Mouse (Mus musculus): ENCODE data around the gene Arhgap27. TPM values are rescaled to one million over a fixed set of nuclear protein-coding genes. Genes with fewer than 3 reads are reported as not detected.
"Not testable (repeated sequence)": the region's sequence is repeated elsewhere in the genome, so short reads cannot be mapped to it uniquely, and the experiment has no call there.

The Arhgap27 gene
- polyA plus RNA-seq, 1 experiment, result 61.0 TPM

DNA sequence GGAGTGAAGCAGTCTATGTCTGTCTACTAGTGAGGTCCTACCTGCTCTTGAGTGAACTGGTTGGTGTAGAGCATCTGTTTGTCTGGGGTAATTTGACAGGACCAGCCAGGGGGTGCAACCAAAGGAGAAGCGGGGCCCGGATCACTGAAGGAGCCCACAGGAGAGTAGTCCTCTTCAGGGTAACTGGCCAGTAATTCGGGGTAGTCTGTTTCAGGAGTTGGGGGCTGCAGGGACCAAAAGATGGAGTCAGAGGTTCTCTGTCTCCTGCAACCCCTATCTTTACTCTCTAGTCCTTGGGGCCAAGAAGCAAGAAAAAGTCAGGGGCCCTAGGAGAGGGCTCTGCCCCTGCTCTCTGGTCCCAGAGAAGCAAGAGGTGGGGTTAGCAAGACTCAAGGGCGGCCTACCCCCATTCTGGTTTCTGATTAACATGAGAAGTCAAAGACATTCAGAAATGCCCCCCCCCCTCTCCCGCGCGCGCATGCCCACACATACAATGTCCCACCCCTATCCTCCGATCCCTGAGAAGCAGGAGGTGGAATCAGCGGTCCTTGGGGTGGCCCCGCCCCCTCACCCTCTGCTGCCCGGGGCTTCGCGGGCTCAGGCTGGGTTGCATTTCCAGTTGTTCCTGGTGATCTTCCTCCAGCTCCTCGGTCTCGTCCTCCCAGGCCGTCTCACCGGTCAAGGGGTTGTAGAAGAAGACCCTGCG lies 23.9 kb downstream of the Arhgap27 start:
- DNase-seq (ENCODE audit: low read depth, low spot score), result no peak
- WGBS, result 22% methylated on average over 19 of the region's 19 CpGs

DNA sequence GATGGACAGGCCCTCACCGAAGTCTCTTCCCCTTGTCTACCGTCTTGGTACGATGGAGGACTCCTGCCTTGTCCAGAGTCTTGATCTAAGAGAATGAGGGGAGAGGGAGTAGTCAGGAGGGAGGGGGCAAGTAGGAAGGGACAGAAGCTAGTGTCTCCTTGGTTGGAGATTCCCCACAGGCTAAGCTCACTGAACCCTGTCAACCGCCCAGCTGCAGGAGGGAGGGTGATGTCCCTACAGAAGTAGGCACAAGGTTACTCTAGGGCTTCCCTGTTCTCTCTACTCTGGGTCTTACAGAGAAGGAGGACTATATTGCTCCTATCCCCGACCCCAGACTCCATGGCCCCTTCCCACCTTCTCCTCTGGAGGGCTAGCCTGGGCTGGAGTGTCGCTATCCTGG lies 24.8 kb downstream of the Arhgap27 start:
- no peak for DNase-seq (ENCODE audit: low read depth, low spot score)
- 90% methylated on average over 6 of the region's 6 CpGs for WGBS

DNA sequence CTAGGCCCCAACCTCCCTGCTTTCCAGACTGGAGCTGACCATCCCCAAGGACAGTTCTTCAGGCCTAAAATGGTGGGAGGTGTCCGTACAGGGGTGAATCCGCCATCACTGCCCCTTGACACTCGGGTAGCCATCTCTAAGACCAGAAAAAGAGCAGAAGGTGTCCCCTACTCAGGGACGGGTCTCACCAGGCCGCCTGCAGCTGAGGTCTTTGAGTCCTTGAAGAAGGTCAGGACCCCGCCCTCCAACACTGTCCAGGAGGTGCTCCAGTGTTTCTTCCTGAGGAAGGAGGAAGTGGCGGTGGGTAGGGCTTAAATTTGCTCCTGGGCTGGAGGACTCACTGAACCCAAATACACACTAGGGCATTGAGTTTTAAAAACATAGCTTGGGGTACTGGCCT lies 25.4 kb downstream of the Arhgap27 start:
- 81% methylated on average over 7 of the region's 7 CpGs for WGBS
- no peak for DNase-seq (ENCODE audit: low read depth, low spot score)

DNA sequence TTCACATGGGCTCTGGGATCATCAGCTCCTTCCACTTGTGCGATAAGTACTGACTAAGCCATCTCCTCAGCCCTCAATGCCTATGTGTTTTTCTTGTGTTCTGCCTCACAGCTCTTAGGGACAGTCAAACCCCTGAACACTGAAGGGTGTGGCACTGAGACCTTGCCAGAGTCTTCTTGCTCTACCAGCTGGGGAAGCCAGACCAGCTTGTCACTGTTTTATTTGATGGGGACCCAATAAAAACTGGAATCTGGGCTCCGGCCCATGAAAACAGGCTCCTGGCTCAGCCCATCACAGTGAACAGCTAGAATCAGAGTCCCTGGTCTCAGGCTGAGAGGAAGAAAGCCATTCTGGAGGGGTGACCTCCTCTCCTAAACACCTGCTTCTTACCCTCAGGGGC lies 26.3 kb downstream of the Arhgap27 start:
- WGBS, result 33% methylated on average over 2 of the region's 2 CpGs
- DNase-seq (ENCODE audit: low read depth, low spot score), result no peak

DNA sequence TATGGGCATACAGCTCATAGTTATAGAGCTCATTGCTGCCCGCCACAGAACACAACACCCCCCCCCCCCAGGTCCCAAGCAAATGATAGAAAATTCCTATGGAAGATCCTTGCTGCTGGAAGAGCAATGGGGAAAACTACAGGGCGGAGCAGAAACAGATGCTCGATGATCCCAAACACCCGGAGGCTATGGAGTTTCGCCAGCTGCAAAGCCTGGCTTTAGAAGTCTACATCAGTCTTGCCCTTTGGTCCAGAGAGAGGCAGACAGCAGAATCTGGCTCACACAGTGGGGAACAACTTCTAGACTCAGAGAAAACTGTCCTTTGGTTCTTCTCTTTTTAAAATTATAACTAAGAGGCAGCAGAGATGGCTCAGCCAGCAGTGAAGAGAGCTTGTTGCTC lies 27.9 kb downstream of the Arhgap27 start:
- no peak for DNase-seq (ENCODE audit: low read depth, low spot score)
- 28% methylated on average over 5 of the region's 5 CpGs for WGBS

DNA sequence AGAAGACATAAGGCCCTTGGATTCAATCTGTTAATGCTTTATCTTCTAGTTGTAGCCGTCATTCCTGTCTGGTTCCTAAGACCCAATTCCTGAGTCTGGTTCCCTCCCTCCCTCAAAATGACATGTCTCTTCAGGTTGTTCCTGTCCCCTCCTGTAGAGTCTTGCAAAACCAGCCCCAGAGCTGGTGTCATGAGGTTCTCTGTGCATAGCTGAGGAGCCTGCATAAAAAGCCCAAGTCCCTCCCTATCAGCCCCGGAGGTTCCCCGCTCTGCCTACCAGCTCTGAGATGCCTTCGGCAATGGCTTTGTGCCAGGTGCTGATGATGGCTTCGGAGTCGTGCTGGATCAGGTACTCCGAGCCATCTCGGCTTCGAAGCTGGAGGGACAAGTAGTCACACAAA lies 28.6 kb downstream of the Arhgap27 start:
- no peak for DNase-seq (ENCODE audit: low read depth, low spot score)
- 30% methylated on average over 9 of the region's 9 CpGs for WGBS

DNA sequence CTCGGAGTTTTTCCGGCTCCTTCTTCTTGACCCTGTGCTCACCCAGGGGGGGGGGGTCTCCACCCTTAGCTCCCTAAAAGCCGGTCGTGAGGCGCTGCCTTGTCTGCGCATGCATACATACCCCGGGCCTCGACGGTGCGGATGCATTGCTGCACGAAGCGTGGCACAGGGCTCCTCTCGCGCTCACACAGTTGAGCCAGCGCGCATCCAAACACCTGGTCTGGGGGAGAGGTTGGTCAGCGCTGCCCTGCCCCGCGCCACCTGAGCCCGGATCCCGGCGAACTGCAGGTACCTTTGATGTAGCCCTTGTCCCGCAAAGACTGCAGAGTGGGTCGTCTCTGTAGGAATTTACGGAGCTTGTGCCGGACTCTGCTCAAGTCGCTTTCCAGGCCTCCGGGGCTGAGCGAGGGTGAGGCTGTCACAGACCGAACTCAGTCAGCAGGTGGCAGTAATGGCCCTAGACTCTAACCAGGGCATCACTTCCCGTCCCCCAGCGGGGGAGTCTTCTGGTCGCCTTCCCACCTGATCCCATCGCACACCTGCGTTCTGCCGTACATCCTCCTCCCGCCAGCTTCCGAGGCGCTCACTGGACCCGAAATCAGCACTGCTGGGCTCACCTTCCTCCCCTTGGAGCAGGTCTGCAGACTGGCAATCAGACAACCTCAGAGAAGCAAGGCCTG lies 29.6 kb downstream of the Arhgap27 start:
- WGBS, result 73% methylated on average over 40 of the region's 40 CpGs
- no peak for DNase-seq (ENCODE audit: low read depth, low spot score)

DNA sequence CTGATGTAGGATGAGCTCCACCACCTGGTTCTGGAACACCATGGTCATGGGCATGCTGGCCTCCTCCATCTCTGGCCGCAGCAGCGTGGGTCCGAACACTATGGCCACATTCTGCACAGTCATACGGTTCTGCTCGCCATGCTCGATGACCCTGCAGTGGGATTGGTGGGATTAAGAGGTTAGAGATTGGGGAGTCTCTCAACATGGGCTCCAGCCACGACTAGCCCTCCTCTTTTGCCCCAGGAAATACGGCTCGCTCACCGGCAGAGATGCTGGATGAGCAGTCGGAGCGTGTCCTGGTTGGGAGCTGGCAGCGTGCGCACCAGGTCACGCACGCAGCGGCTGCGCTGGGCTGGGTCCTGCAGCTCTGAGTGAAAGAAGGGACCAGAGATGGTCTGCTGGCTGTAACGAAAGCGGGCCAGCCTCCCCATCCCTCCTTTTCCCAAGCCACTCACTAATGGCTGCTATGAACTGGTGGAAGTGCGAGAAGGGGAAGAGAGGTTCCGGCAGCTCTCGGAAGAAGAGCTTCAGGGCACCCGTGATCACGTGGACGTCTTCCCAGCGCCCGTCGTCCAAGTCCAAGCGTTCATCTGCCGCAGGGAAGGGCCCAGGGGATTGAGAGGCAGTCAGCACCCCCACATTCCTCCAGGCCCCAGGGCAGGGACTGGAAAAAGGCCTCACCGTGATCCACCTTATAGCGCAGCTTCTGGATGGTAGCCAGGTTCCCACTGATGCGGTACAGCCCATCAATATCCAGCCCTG lies 30.4 kb downstream of the Arhgap27 start:
- WGBS, result 82% methylated on average over 34 of the region's 34 CpGs

DNA sequence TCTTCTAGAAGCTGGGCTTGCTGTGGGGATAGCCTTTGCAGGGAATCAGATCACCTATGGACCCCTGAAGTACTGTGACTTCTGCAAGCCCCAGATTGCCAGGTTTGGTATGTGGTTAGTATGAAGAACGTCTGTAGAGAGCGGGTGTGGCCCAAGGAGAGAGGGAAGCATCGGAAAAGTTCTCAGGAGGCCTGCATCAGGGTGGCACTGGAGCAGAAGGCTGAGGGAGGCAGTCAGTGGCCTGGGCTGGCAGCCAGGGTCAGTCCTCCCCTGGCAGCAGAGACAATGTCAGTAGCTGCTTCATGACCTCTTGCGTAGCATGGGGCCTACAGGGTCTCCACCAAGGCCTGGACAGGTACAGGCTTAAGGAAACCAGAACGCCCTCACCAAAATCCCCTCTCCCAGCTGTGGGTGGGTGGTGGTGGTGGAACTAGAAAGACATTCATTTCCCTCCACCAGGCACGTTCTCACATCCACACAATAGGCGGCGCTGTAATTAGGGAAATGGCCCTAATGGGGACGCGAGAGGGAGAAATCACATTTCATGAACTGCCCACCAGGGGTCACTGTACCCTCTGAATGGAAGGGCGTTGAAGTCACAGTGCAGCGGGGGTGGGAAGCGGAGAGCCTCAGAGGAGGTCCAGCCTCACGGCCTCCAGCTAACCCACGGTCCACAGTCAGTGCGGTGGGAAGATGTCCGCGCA lies 31.2 kb downstream of the Arhgap27 start:
- no peak for DNase-seq (ENCODE audit: low read depth, low spot score)
- WGBS, result 42% methylated on average over 18 of the region's 18 CpGs

More for the DNA sequence above, 30.4 kb downstream of the Arhgap27 start:
- no peak for DNase-seq (ENCODE audit: low read depth, low spot score)

DNA sequence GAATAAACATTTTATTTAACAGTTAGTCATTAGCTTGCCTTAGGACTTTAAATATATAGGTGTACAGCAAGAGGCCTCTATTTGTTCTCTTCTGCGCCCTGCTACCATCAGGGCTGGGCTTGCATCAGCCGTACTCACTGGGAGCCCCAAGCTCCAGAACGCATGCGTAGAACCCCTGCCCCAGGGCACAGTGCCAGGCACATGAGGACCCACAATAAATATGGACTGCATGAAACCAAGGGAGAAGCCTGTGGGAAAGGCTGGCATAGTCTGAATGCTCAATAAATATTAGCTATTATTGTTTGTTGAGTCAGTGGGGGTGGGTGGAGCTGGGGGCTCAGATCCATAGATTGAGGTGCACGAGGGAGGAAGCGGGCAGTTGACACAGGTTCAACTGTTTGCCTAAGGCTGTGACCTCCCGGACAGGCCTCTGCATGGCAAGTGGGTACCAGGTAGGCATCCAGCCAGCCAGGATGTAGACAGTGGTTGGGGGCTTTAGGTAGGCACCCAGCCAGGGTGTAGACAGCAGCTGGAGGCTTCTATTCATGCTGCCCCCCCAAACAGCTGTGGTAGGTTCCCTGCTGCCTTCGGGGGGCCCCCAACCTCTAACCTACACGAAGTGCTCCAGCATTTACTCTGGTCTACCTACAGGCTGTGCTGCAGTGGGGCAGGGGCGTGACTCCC lies 31.8 kb downstream of the Arhgap27 start:
- WGBS, result 92% methylated on average over 10 of the region's 10 CpGs
- no peak for DNase-seq (ENCODE audit: low read depth, low spot score)

DNA sequence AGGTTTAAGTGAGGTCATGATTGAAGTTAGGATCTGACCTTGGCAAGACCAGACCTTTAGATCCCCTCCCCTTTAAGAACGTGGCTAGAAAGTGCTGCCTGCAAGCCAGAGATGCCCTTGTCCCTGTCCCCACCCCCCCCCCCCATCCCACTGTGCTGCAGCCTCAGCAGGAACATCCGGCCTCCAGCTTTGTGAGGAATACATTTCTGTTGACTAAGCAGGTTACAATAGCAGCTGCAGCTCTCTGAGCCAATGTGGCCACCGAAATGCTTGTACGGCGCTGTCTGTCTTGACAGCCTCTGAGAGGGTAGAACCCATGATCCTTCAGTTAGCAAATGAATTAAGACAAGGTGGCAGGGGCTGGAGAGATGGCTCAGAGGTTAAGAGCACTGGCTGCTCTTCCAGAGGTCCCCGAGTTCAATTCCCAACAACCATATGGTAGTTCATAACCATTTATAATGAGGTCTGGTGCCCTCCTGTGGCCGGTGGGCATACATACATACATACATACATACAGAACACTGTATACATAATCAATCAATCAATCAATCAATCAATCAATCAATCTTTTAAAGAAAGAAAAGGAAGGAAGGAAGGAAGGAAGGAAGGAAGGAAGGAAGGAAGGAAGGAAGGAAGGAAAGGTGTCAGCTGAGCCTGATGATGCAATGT lies 32.7 kb downstream of the Arhgap27 start:
- WGBS, result 68% methylated on average over 7 of the region's 7 CpGs
- DNase-seq (ENCODE audit: low read depth, low spot score), result no peak

DNA sequence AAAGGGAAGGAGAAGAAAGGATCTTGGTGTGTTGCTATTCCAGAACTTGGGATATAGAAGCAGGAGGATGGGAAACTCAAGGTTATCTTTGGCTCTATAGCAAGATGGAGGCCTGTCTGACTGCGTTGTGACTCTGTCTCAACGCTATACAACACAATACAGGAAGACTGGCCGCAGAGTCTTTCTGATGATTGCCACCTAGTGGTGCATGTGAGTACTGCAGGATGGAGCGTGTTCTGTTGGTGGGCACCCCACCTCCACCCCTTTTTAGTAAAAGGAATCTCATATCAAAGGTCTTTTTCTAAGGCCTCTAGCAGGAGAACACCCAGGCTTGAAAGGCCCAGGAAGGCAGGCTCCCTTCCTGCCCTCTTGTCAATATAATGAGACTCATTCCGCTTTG lies 36.5 kb downstream of the Arhgap27 start:
- 13% methylated on average over 5 of the region's 5 CpGs for WGBS

DNA sequence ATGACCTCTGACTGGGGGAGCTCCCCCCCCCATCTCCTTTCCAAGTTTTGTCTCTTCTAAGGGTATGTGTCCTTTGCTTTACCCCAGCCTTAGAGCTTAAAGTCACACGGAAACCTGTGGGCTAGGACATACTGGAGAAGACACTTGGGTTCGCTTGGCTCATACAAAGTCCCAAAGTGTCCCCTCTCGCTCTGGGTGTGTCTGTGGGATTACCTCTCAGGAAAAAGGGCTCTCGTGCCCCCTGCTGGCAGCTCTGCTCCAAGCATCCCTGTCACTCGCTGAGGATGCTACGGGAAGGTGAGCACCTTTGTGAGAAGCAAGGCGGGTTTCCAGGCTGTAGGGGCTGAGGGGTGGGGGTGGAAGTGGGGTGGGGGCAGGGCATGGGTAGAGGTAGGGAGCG lies 38.3 kb downstream of the Arhgap27 start:
- DNase-seq (ENCODE audit: low read depth, low spot score), result no peak
- whole genome bisulfite sequencing, result 4% methylated on average over 8 of the region's 8 CpGs

More for the DNA sequence above, 36.5 kb downstream of the Arhgap27 start:
- no peak for DNase-seq (ENCODE audit: low read depth, low spot score)

DNA sequence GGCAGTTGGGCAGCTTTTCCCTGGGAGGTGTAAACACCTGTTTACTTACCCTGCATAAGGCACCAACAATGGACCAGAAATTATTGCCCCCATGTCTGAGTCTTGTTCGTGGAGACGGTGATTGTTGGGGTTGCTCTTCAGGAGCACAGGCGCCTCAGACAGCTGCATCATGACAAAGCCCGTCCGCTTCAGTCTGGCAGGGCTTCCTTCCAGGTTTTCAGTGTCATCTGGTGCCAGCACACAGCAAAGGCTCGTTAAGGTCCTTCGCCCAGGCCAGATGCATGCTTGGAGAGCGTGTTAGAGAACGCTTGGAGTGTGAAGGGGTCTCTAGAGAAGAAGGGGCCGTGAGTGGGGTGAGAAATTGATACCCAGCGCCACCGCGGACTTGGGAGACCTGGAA lies 38.8 kb downstream of the Arhgap27 start:
- no peak for DNase-seq (ENCODE audit: low read depth, low spot score)
- 61% methylated on average over 13 of the region's 13 CpGs for WGBS

DNA sequence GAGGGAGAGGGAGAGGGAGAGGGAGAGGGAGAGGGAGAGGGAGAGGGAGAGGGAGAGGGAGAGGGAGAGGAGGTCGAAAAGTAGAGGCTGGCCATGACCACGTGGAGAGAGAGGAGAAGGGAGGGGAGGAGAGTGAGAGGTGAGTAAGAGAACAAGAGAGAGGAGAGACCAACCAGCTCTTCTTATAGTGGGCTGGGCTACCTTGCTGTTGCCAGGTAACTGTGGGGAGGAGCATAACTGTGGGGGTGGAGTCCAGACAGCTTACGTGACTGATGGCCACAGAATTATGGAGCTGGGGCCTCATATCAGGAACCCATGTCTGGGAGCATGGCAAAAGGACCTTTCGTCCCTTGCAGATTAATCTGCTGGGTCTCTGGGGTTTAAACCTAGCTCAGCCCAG lies 40.7 kb downstream of the Arhgap27 start:
- not testable (repeated sequence) for DNase-seq (ENCODE audit: low read depth, low spot score)
- 25% methylated on average over 4 of the region's 4 CpGs for WGBS

DNA sequence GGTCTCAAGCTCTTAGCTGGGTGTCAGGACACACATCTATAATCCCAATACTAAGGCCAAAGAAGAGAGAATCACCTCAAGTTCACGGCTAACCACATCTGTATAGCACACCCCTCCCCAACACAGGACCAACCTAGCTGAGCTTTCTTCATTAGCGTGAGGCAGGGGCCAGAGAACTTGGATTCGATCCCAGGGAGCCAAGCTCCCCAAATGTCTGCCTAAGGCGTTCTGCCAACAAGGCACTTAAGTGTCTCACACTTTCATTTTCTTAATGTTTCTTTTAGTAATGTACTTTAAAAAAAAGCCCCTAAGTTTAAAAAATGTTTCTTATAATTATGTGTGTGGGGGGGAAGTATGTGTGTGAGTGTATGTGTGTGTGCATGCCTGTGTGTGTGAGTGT lies 42.8 kb downstream of the Arhgap27 start:
- DNase-seq (ENCODE audit: low read depth, low spot score), result no peak
- 52% methylated on average over 4 of the region's 4 CpGs for WGBS

DNA sequence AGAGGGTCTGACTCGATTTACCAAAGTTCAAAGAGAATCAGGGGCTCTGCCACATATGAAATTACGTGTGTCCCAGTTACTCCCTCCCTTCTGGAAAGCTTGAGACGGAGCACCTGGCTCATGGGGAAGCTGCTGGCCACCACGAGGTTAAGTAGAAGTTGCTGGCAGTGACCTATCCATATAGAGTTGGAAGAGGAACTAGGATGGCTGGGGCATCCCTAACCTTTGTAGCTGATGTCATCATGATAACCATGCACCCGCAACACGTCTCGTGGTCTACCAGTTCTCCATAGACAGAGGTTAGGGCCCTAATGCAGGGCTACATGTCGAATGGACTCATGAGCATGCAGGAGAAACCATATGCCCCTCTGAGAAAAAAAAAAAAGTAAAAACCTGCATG lies 43.3 kb downstream of the Arhgap27 start:
- 81% methylated on average over 8 of the region's 8 CpGs for WGBS
- no peak for DNase-seq (ENCODE audit: low read depth, low spot score)

DNA sequence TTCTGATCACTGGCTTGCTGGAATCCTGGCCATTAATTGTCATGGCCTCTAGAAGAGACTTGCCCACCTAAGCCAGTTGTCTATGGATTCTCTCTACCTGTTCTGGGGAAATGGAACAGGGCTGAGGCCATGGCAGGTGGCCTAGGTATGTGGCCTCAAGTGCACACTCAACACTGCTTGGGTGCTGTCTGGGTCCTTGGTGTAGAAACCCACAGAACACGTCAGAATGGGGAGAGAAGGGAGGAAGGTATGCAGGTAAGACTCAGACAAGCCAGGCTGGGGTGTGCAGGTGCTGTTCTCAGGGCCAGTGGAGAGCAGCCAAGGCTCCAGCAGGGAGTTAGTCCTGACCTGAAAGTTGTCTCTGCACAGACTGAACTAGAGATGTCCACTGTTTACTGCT lies 45.5 kb downstream of the Arhgap27 start:
- WGBS, result 80% methylated on average over 1 of the region's 1 CpGs

DNA sequence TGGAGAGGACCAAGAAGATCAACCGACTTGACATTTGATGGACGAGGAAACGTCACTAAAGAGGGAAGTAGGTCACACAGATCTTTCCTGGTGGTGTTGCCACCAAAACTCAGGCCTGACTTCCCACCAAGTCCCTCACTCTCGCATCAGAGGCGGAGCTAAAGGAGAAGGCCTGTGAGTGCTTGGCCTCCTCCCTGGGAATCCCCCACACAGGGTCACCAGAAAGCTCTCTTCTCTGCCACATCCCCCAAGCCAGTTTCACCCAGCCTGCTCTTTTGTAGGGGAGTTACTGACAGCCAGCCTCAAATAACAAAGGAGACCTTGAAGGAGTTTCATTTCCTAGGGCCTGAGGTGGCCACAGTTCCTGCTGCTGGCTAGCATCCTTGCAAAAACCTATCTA lies 48.1 kb downstream of the Arhgap27 start:
- WGBS, result 72% methylated on average over 5 of the region's 5 CpGs
- no peak for DNase-seq (ENCODE audit: low read depth, low spot score)

More for the DNA sequence above, 45.5 kb downstream of the Arhgap27 start:
- DNase-seq (ENCODE audit: low read depth, low spot score), result no peak
